Comparison of ENCODE assay signal across 8 mouse cellular contexts in the genomic region with DNA sequence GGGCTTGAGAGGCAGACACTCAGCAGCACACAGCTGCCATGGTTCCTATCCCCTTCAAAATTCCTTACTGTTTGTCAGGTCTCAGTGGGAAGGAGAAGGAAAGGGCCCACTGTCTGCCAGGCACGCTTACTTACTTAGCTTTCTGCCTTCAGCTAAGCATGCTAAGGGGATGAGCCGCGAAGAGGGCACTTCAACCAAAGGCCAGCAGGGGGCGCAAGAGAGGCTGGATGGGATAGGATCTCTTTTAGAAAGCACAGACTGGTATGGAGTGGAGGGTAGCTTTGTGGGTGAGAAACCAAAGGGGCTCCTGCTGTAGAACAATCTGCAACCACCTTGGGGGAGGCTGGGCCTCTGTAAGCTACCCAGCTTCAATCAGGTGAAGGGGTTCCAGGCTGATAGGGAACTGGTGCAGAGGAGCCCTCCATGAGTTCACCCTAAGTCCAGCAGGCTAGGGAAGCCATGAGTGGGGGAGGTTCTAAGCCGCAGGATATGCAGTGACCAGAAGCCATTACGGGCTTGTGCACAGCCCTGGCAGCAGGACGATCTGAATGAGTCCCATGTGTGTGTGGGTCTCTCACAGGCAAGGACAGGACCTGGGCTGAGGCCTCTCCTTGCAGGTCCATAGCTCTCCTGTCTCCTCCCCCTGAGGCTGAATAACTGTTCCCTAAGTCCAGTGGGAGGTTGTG. TPM values are rescaled to one million over a fixed set of nuclear protein-coding genes. Genes with fewer than 3 reads are reported as not detected.
A peak's percentile ranks its signal among the peaks of the same experiment; 100 is the strongest.
DNase-seq lines count a peak whose midpoint lies in the region; ATAC-seq and TF ChIP-seq lines count a peak whose summit lies in the region.

No protein-coding gene starts in this region.

- peak; percentile 76 to 93 for DNase-seq in heart, adult 18-20 months
- no peak for DNase-seq in heart, postnatal 25 days (ENCODE audit: low spot score)
- DNase-seq in cerebellum, adult 9-11 months, result peak; percentile 74
- peak; percentile 42 to 76 for DNase-seq in frontal cortex, postnatal 10 days (ENCODE audit: low spot score in 2 of 2)
- DNase-seq in left cerebral cortex, adult 9 months (ENCODE audit: low spot score in 2 of 2), result peak; percentile 18 to 87

- H3K27me3 ChIP-seq in intestine, embryonic 15.5 days (replicated peaks), result 0 out of 2 replicates have a peak, but pooled peaks cover 3% of the 10 kb centered on the region
- H3K27me3 ChIP-seq in midbrain, embryonic 12.5 days, result no peaks in the 10 kb centered on the region; the same call in 1 of the 2 replicates
- H3K27me3 ChIP-seq in small intestine, adult 2 months (ENCODE audit: control insufficient read depth, insufficient read depth, low read length), result no peaks in the 10 kb centered on the region

- H3K4me3 ChIP-seq in intestine, embryonic 15.5 days (replicated peaks), result no peak overlapping the region
- H3K4me3 ChIP-seq in midbrain, embryonic 12.5 days, result no peak overlapping the region
- H3K4me3 ChIP-seq in small intestine, adult 2 months (ENCODE audit: low read depth, low read length), result no peak overlapping the region

- no peaks in the 10 kb centered on the region for H3K4me1 ChIP-seq in intestine, embryonic 15.5 days (replicated peaks)
- H3K4me1 ChIP-seq in midbrain, embryonic 12.5 days, result no peaks in the 10 kb centered on the region
- no peaks in the 10 kb centered on the region for H3K4me1 ChIP-seq in small intestine, adult 2 months (ENCODE audit: control insufficient read depth, insufficient read depth, insufficient read length, low read length)

- WGBS in intestine, embryonic 15.5 days, result 35% methylated on average over 7 of the region's 7 CpGs
- WGBS in midbrain, embryonic 12.5 days, result 28% methylated on average over 7 of the region's 7 CpGs
- WGBS in small intestine, adult 2 months, result 28% methylated on average over 7 of the region's 7 CpGs

- H3K9ac ChIP-seq in intestine, embryonic 15.5 days, result no peak overlapping the region
- no peak overlapping the region for H3K9ac ChIP-seq in midbrain, embryonic 12.5 days (replicated peaks)

- no peak for TF ChIP-seq POLR2A in small intestine, adult 2 months (IDR thresholded peaks at IDR 0.05; ENCODE audit: low read depth, low read length)

- ATAC-seq in intestine, embryonic 15.5 days, result peak; percentile 53; the same call in 1 of the 2 replicates
- ATAC-seq in midbrain, embryonic 12.5 days (ENCODE audit: low FRiP score, low read depth), result peak; percentile 62

- no peak overlapping the region for H3K4me2 ChIP-seq in intestine, embryonic 15.5 days (replicated peaks)
- no peak overlapping the region for H3K4me2 ChIP-seq in midbrain, embryonic 12.5 days (replicated peaks)

- H3K36me3 ChIP-seq in intestine, embryonic 15.5 days, result no peaks in the 10 kb centered on the region
- H3K36me3 ChIP-seq in midbrain, embryonic 12.5 days, result no peaks in the 10 kb centered on the region
- no peaks in the 10 kb centered on the region for H3K36me3 ChIP-seq in small intestine, adult 2 months (ENCODE audit: control insufficient read depth, insufficient read depth, low read length)

- peak; percentile 97 for TF ChIP-seq CTCF in small intestine, adult 2 months (IDR thresholded peaks at IDR 0.05; ENCODE audit: extremely low read depth, insufficient read length, insufficient replicate concordance, low read depth, low read length)

- H3K27ac ChIP-seq in intestine, embryonic 15.5 days, result no peak overlapping the region
- H3K27ac ChIP-seq in midbrain, embryonic 12.5 days (replicated peaks), result no peak overlapping the region
- no peak overlapping the region for H3K27ac ChIP-seq in small intestine, adult 2 months (ENCODE audit: insufficient read depth, low read depth, low read length)

- intact Hi-C loops in heart, postnatal 25 days (cut with DNase I), result loop anchor here (2.0 kb wide), 1 partner anchor 64 kb away; no protein-coding TSS in a partner anchor

- no peaks in the 10 kb centered on the region for H3K9me3 ChIP-seq in intestine, embryonic 15.5 days
- no peaks in the 10 kb centered on the region for H3K9me3 ChIP-seq in midbrain, embryonic 12.5 days

RNA-seq across cellular contexts. Expression of a gene that starts 19.5 kb away (rescaled TPM):
- under 1 TPM; 0.28 to 0.35 TPM for total RNA-seq in heart, adult 18-20 months (2021)
- under 1 TPM; 0.13 to 0.39 TPM for total RNA-seq in heart, postnatal 25 days (2021)
- 0.63 and 1.1 TPM in 2 replicates for polyA plus RNA-seq in intestine, embryonic 15.5 days (2015; fragmentation: Nextera tagmentation; extraction: Ambion mirVana)
- polyA plus RNA-seq in midbrain, embryonic 12.5 days (2016; fragmentation: Nextera tagmentation; extraction: Ambion mirVana), result 0.43 TPM in 1 of 2 replicates, not detected in the other
- polyA plus RNA-seq in small intestine, adult 2 months (2012; rRNA removed), result 0.15 and 0.25 TPM in 2 replicates

RNA-seq across cellular contexts. Expression of a gene that starts 49.5 kb away (rescaled TPM):
- total RNA-seq in heart, adult 18-20 months (2021), result 1 to 10 TPM; 3.4 to 3.7 TPM
- total RNA-seq in heart, postnatal 25 days (2021), result 1 to 10 TPM; 4.5 to 4.7 TPM
- polyA plus RNA-seq in intestine, embryonic 15.5 days (2015; fragmentation: Nextera tagmentation; extraction: Ambion mirVana), result 22.5 and 23.7 TPM in 2 replicates
- polyA plus RNA-seq in midbrain, embryonic 12.5 days (2016; fragmentation: Nextera tagmentation; extraction: Ambion mirVana), result 114 and 120 TPM in 2 replicates
- 10.7 and 14.0 TPM in 2 replicates for polyA plus RNA-seq in small intestine, adult 2 months (2012; rRNA removed)
